Mouse (Mus musculus) layer of hippocampus, adult 6 months (tissue): ENCODE measurements around the gene Itgb6. TPM values are rescaled to one million over a fixed set of nuclear protein-coding genes. Genes with fewer than 3 reads are reported as not detected.

ENCODE experiments used
- long read RNA-seq, 2 experiments: library from polyadenylated mRNA; unstranded; transcript quantifications; one replicate each; pipeline ENCODE4 v2.0.0; 2019 to 2020
- polyA plus RNA-seq: library from polyadenylated mRNA; unstranded; fragments of <200 nt; fragmentation: Nextera tagmentation; gene quantifications from 2 replicates; pipeline ENCODE4 v1.2.3, GENCODE M21; 2021

The Itgb6 gene
- 0.25 TPM in 1 of 2 replicates, not detected in the other for polyA plus RNA-seq
- long read RNA-seq, experiment 1, result 0 reads
- long read RNA-seq, experiment 2, result 0 reads

DNA sequence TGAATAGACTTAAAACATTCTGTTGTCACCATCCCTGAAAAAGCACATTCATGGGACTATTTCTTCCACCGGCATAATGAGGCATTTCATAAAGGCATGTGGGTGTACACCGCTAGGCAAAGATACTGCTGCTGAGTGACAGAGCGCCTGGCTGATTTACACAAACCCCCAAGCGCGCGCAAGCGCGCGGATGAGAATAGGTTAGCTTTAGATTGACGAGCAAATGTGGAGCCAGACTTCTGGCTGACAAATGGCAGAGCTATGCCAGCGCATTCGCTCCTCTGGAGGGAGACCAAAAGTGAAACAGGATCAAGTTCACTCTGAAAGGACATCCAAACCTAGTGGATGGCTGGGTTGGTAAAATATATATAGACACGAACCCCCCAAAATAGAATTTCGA is at the start of gene Itgb6:
TSS of gene Itgb6 (minus strand) at position 130 of the 400 bp plus-strand sequence.

DNA sequence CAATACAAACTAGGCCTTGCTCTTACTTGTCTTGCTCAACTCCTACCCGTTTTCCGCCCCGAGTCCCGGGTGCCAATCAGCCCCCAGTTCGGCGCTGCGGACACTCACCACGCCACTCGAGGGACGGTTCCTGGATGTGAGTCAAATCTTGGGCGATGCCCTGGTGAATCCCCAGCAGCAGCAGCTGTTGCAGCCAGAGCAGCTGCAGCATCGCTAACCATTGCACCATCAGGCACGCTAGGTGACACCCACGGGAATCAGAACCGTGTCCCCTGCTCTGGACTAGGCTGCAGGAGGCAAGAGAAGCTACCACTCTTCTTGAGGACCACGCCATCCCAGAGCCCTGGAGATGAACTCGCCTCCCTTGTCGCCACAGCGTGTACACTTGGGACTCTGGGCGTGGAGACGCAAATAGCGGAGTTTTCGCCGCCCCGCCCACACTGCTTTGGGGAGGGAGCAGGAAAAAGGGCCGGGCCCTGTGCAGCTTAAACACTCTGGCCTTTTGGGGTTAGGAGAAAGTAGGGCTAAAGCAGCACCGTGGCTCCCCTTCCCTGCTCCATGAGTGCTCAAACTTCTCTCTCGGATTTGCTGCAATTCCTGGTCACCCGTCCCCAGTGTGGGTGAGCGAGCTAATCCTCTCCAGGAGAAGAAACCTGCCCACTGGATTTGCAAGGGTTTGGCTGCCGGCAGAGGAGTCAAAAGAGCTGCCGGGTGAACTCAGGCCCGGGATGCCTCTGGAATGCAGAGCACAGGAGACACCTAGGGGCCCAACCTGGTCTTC is 169.4 kb downstream of the Itgb6 start, which contains the start of gene Pla2r1:
TSS of gene Pla2r1 (minus strand) at position 407 of the 781 bp plus-strand sequence.

Other genes with a start within 250 kb of the Itgb6 start
- gene Pla2r1, start 169.3 kb downstream of the Itgb6 start, polyA plus RNA-seq, result 0.03 and 0.16 TPM in 2 replicates
- 10.4 and 11.7 TPM in 2 replicates for gene Rbms1, start 240.5 kb upstream of the Itgb6 start, polyA plus RNA-seq